Mouse (Mus musculus) kidney, postnatal 0 days (tissue): ENCODE results near the gene Rpl38. TPM values are rescaled to one million over a fixed set of nuclear protein-coding genes. Genes with fewer than 3 reads are reported as not detected.
A peak's percentile ranks its signal among the peaks of the same experiment; 100 is the strongest.

Experiments
- ATAC-seq: fragments of 200-750 bp; cut with Nextera tagmentation; replicated peaks from 2 replicates; pipeline ENCODE4 v1.8.0; 2017; ENCODE audit warnings: low read depth, moderate number of reproducible peaks, moderate TSS enrichment, moderate library complexity; ENCODE audit not compliant: low FRiP score
- DNase-seq: peaks from one replicate; pipeline ENCODE4 v3.0.0-alpha.2; 2016; ENCODE audit warnings: low spot score
- H3K27ac ChIP-seq: fragments of 300-500 bp; sonication (generic); 2 replicates; pipeline ENCODE4 v1.5.1; 2014; ENCODE audit warnings: mild to moderate bottlenecking
- H3K27me3 ChIP-seq: fragments of 300-500 bp; sonication (generic); 2 replicates; pipeline ENCODE4 v1.6.1; 2014; ENCODE audit warnings: low read length, mixed read lengths; ENCODE audit not compliant: insufficient read depth
- H3K36me3 ChIP-seq: fragments of 300-500 bp; sonication (generic); 2 replicates; pipeline ENCODE4 v1.6.1; 2014; ENCODE audit warnings: low read length, mixed read lengths; ENCODE audit not compliant: insufficient read depth
- H3K4me1 ChIP-seq: fragments of 300-500 bp; sonication (generic); replicated peaks from 2 replicates; pipeline ENCODE4 v1.6.1; 2014; ENCODE audit warnings: antibody characterized with exemption, low read length, mixed read lengths; ENCODE audit not compliant: insufficient read depth
- H3K4me2 ChIP-seq: fragments of 300-500 bp; sonication (generic); 2 replicates; pipeline ENCODE4 v1.6.1; 2014; ENCODE audit warnings: mild to moderate bottlenecking, low read length, moderate library complexity, mixed read lengths
- H3K4me3 ChIP-seq: fragments of 300-500 bp; sonication (generic); replicated peaks from 2 replicates; pipeline ENCODE4 v1.5.1; 2014; ENCODE audit warnings: low read depth, low read length
- H3K9ac ChIP-seq: fragments of 300-500 bp; sonication (generic); 2 replicates; pipeline ENCODE4 v1.6.1; 2014; ENCODE audit warnings: low read depth, low read length
- H3K9me3 ChIP-seq: fragments of 300-500 bp; sonication (generic); replicated peaks from 2 replicates; pipeline ENCODE4 v1.6.1; 2016; ENCODE audit warnings: low read length, inconsistent platforms, mixed read lengths
- CTCF ChIP-seq: IDR thresholded peaks from 2 replicates; pipeline ENCODE4 v1.5.1; 2016; ENCODE audit warnings: antibody characterized with exemption, low read depth, mild to moderate bottlenecking, moderate library complexity
- WGBS: fragments of 180-500 bp; shearing (Covaris S2); extraction: QIAGEN DNeasy Blood & Tissue Kit; methylation state at CpG from one replicate; pipeline ENCODE4 v1.1.7; 2014; 5-methylcytosine and 5-hydroxymethylcytosine counted together
- polyA plus RNA-seq: library from polyadenylated mRNA; unstranded; fragments of >200 nt; fragmentation: Nextera tagmentation; extraction: Ambion mirVana; gene quantifications from 2 replicates; pipeline ENCODE4 v1.2.1, GENCODE M21; 2015

Gene Rpl38
- polyA plus RNA-seq, 1 experiment from 2014 or later = 1,429 TPM

- Histone ChIP-seq H3K9me3 (no peaks in the 10 kb centered on the region), H3K4me3 (no peak overlapping the region), H3K4me1 (peaks cover 25% of the 10 kb centered on the region), H3K27ac (no peak overlapping the region), H3K9ac (no peak overlapping the region), H3K36me3 (no peaks in the 10 kb centered on the region), H3K4me2 (no peak overlapping the region), H3K27me3 (no peaks in the 10 kb centered on the region)
- WGBS = 42% methylated on average over 5 of the region's 5 CpGs
- ATAC-seq (no peak), DNase-seq (no peak)
- no peak for TF ChIP-seq CTCF
Measured at GRCm38 (mm10) chr11:114681054-114681453, 12.7 kb downstream of the Rpl38 start.

DNA sequence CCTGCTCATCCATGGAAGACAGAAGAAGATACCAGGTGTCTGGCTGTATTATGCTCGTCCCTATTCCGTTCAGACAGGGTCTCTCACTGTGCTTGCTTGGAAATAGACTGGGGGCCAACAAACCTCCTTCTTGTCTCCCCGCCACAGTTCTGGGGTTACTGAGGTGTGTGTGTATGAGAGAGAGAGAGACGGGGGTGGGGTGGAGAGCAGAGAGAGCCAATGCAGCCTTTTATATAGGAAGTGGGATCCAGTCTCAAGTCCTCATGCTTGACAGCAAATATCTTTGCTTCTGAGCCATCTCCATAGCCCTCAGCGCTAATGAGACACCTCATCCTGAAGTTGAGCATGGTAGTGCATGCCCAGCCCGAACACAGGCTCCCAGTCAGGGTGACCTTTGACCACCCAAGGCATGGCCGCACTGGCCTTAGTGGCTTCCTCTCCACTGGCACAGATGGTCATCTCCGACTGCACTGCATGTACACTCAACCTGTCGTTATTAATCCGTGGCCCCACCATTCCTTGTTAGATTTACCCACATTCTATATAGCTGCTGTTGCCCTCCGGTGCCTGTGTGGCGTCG is 14.1 kb downstream of the Rpl38 start:
- DNase-seq (no peak), ATAC-seq (no peak)
- 89% methylated on average over 13 of the region's 13 CpGs for WGBS
- Histone ChIP-seq H3K4me1 (peaks cover 25% of the 10 kb centered on the region), H3K4me3 (no peak overlapping the region), H3K9me3 (no peaks in the 10 kb centered on the region), H3K36me3 (no peaks in the 10 kb centered on the region), H3K27me3 (no peaks in the 10 kb centered on the region), H3K4me2 (no peak overlapping the region), H3K9ac (no peak overlapping the region), H3K27ac (no peak overlapping the region)
- TF ChIP-seq CTCF = no peak

DNA sequence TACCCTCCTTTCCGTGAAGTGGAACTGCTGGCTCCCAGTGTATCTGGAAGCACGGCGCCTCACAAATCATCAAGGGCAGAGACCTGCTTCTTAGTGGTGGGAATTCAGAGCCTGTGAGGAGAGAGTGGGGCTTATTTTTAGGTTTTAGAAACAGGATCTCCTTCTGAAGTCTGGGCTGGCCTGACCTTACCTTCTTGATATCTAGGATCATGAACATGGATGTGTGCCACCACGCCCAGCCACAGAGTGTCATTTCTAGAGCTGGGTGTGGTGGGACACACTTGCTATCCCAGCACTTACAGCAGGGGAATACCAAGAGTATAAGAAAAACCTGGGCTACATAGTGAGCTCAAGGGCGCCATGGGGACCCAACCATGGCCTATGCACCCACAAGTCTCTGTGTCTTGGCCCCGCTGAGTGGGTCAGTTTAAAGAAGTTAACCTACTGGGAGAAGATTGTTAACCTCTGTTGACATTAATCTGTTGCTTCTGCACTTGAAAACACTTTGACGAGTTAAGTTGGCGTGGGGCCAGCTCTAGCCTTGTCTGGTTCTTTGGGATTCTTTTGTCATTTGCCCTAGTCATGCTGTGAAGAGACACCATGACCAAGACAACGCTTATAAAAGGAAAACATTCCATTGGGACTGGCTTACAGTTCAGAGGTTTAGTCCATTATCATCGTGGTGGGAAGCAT is 14.9 kb downstream of the Rpl38 start:
- ATAC-seq (no peak), DNase-seq (no peak)
- no peaks in the 10 kb centered on the region for H3K27me3 ChIP-seq
- H3K27ac ChIP-seq = no peak overlapping the region
- 81% methylated on average over 10 of the region's 10 CpGs for WGBS
- H3K36me3 ChIP-seq = no peaks in the 10 kb centered on the region
- no peak overlapping the region for H3K9ac ChIP-seq
- H3K4me3 ChIP-seq = no peak overlapping the region
- H3K9me3 ChIP-seq = no peaks in the 10 kb centered on the region
- H3K4me2 ChIP-seq = no peak overlapping the region
- no peak for TF ChIP-seq CTCF
- H3K4me1 ChIP-seq = peaks cover 25% of the 10 kb centered on the region

DNA sequence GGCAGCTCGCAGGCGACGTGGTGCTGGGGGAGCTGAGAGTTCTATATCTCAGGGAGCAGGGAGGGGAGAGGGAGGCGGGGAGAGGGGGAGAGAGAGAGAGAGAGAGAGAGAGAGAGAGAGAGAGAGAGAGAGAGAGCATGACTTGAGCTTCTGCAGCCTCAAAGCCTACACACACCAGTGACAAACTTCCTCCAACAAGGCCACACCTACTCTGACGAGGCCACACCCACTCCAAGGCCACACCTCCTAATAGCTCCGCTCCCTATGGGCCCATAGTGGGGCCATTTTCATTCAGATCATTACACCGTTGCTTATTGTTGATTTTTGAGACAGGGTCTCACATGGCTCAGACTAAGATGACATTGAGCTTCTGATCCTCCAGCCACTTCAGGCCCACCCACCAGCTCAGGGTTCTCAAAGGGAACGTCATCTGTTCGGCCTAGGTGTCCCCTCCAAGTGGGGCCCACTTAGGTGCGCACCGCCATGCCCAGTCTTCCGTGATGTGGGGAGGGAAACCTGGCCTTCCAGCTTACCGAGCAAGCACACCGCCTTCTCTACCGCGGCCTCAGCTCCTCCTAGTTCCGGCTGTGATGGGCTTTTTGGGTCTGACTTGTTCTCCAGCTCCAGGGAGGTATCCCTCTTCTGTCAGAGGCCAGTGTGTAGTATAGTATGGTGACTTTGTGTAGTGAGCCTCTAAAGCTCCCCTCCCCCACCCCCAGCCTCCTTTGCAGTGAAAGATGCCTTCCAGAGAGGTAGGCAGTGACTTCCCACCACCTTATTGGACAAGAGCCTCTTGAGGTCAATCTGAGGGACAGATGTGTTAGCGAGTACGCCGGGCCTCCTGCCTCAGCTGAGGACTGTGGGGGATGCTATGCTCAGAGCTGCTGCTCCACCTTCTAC is 15.6 kb downstream of the Rpl38 start:
- H3K27me3 ChIP-seq = no peaks in the 10 kb centered on the region
- no peak overlapping the region for H3K4me2 ChIP-seq
- H3K27ac ChIP-seq = no peak overlapping the region
- no peak overlapping the region for H3K9ac ChIP-seq
- ATAC-seq (peak; percentile 22; the same call in 1 of the 2 replicates), DNase-seq (no peak)
- no peak overlapping the region for H3K4me3 ChIP-seq
- H3K4me1 ChIP-seq = peaks cover 25% of the 10 kb centered on the region
- WGBS = 67% methylated on average over 20 of the region's 20 CpGs
- H3K36me3 ChIP-seq = no peaks in the 10 kb centered on the region
- TF ChIP-seq CTCF = no peak
- H3K9me3 ChIP-seq = no peaks in the 10 kb centered on the region

- Histone ChIP-seq H3K4me2 (no peak overlapping the region), H3K9me3 (no peaks in the 10 kb centered on the region), H3K27ac (no peak overlapping the region), H3K27me3 (no peaks in the 10 kb centered on the region), H3K4me3 (no peak overlapping the region), H3K4me1 (peaks cover 19% of the 10 kb centered on the region), H3K9ac (no peak overlapping the region), H3K36me3 (no peaks in the 10 kb centered on the region)
- 67% methylated on average over 14 of the region's 14 CpGs for WGBS
- peak; percentile 38; the same call in 1 of the 2 replicates for ATAC-seq
- no peak for TF ChIP-seq CTCF
- no peak for DNase-seq
Measured at GRCm38 (mm10) chr11:114684627-114685373, 16.5 kb downstream of the Rpl38 start.

DNA sequence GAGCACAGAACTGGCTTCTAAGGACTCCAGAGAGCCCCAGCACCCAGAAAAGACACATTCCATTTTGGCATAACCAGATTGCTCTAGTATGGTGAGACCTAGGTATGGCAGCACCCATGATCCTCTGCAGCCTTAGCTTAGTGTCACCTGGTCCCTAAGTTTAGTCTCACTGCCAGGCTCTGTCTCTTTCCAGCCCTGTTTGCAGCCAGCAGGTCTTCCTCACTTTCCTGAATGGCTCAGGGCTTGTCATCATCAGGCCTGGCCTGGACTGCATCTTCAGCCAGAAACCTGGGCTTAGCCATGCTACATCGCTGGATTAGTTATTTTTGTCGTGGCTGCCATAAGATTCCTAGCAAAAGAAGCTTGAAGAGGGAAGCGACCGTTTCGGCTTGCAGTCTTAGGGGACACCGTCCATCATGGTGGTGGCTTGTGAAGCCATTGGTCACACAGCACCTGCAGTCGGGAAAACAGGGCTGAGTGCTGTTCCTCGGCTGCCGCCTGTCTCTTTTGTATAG is 17.3 kb downstream of the Rpl38 start:
- Histone ChIP-seq H3K4me2 (no peak overlapping the region), H3K9me3 (no peaks in the 10 kb centered on the region), H3K4me3 (no peak overlapping the region), H3K27ac (no peak overlapping the region), H3K4me1 (peaks cover 12% of the 10 kb centered on the region; the same call in 1 of the 2 replicates), H3K27me3 (no peaks in the 10 kb centered on the region), H3K9ac (no peak overlapping the region), H3K36me3 (no peaks in the 10 kb centered on the region)
- no peak for TF ChIP-seq CTCF
- WGBS = 83% methylated on average over 9 of the region's 9 CpGs
- DNase-seq (no peak), ATAC-seq (no peak)
